Mouse (Mus musculus): ENCODE measurements at regions not wholly inside any gene's neighbourhood (a gene's known extent, or its start where the extent isn't known, plus 50 kb on each side); places are given as distances from the start of the nearest gene placed in this dataset.

- TF ChIP-seq CTCF (IDR thresholded peaks at IDR 0.05; ENCODE audit: low read depth) (no peak), EP300 (IDR thresholded peaks at IDR 0.05; ENCODE audit: low read depth) (no peak)
These were observed 392.0 kb downstream of the Wdr11 start for GRCm38 (mm10) chr7:129983601-129984120.
